Mouse (Mus musculus): ENCODE measurements at regions not wholly inside any gene's neighbourhood (a gene's known extent, or its start where the extent isn't known, plus 50 kb on each side); places are given as distances from the start of the nearest gene placed in this dataset.

- no peak overlapping the region for H3K27ac ChIP-seq (replicated peaks; ENCODE audit: low read depth, low read length)
These were observed 299.7 kb upstream of the Cd180 start for GRCm38 (mm10) chr13:102393662-102393970.

GRCm38 (mm10) chr13:102394057-102394456 lies 299.3 kb upstream of the Cd180 start:
- H3K27ac ChIP-seq (replicated peaks; ENCODE audit: low read depth, low read length) = no peak overlapping the region
- peaks cover 3% of the 10 kb centered on the region; the same call in 1 of the 2 replicates for H3K4me1 ChIP-seq (ENCODE audit: control insufficient read depth, insufficient read depth, insufficient read length, low read length)
- no peak overlapping the region for H3K4me3 ChIP-seq (ENCODE audit: insufficient read depth, low read depth, low read length)

More at GRCm38 (mm10) chr13:102393662-102393970, 299.7 kb upstream of the Cd180 start:
- Histone ChIP-seq H3K4me1 (ENCODE audit: control insufficient read depth, insufficient read depth, insufficient read length, low read length) (peaks cover 3% of the 10 kb centered on the region; the same call in 1 of the 2 replicates), H3K4me3 (ENCODE audit: insufficient read depth, low read depth, low read length) (no peak overlapping the region)

- no peak overlapping the region for H3K27ac ChIP-seq (replicated peaks; ENCODE audit: low read depth, low read length)
These were observed 295.9 kb upstream of the Cd180 start for GRCm38 (mm10) chr13:102397411-102397810.

GRCm38 (mm10) chr13:102411840-102412239 lies 281.5 kb upstream of the Cd180 start:
- H3K4me3 ChIP-seq (ENCODE audit: insufficient read depth, low read depth, low read length) = no peak overlapping the region
- H3K27ac ChIP-seq (replicated peaks; ENCODE audit: low read depth, low read length) = no peak overlapping the region
- H3K4me1 ChIP-seq (ENCODE audit: control insufficient read depth, insufficient read depth, insufficient read length, low read length) = no peaks in the 10 kb centered on the region

More at GRCm38 (mm10) chr13:102397411-102397810, 295.9 kb upstream of the Cd180 start:
- Histone ChIP-seq H3K4me3 (ENCODE audit: insufficient read depth, low read depth, low read length) (no peak overlapping the region), H3K4me1 (ENCODE audit: control insufficient read depth, insufficient read depth, insufficient read length, low read length) (peaks cover 3% of the 10 kb centered on the region; the same call in 1 of the 2 replicates)

- Histone ChIP-seq H3K4me3 (ENCODE audit: insufficient read depth, low read depth, low read length) (no peak overlapping the region), H3K27ac (replicated peaks; ENCODE audit: low read depth, low read length) (no peak overlapping the region)
These were observed 258.9 kb upstream of the Cd180 start for GRCm38 (mm10) chr13:102434372-102434954.

GRCm38 (mm10) chr13:102442676-102443075 lies 250.7 kb upstream of the Cd180 start:
- H3K4me3 ChIP-seq (ENCODE audit: insufficient read depth, low read depth, low read length) = no peak overlapping the region
- no peak overlapping the region for H3K27ac ChIP-seq (replicated peaks; ENCODE audit: low read depth, low read length)
- no peaks in the 10 kb centered on the region for H3K4me1 ChIP-seq (ENCODE audit: control insufficient read depth, insufficient read depth, insufficient read length, low read length)

More at GRCm38 (mm10) chr13:102434372-102434954, 258.9 kb upstream of the Cd180 start:
- no peaks in the 10 kb centered on the region for H3K4me1 ChIP-seq (ENCODE audit: control insufficient read depth, insufficient read depth, insufficient read length, low read length)

GRCm38 (mm10) chr13:102447310-102447709 lies 246.0 kb upstream of the Cd180 start:
- Histone ChIP-seq H3K4me1 (ENCODE audit: control insufficient read depth, insufficient read depth, insufficient read length, low read length) (no peaks in the 10 kb centered on the region), H3K27ac (replicated peaks; ENCODE audit: low read depth, low read length) (no peak overlapping the region)

GRCm38 (mm10) chr13:102449416-102450121 lies 243.8 kb upstream of the Cd180 start:
- Histone ChIP-seq H3K27ac (replicated peaks; ENCODE audit: low read depth, low read length) (no peak overlapping the region), H3K4me1 (ENCODE audit: control insufficient read depth, insufficient read depth, insufficient read length, low read length) (no peaks in the 10 kb centered on the region), H3K4me3 (ENCODE audit: insufficient read depth, low read depth, low read length) (no peak overlapping the region)

More at GRCm38 (mm10) chr13:102447310-102447709, 246.0 kb upstream of the Cd180 start:
- no peak overlapping the region for H3K4me3 ChIP-seq (ENCODE audit: insufficient read depth, low read depth, low read length)

GRCm38 (mm10) chr13:102451176-102451575 lies 242.2 kb upstream of the Cd180 start:
- Histone ChIP-seq H3K4me3 (ENCODE audit: insufficient read depth, low read depth, low read length) (no peak overlapping the region), H3K4me1 (ENCODE audit: control insufficient read depth, insufficient read depth, insufficient read length, low read length) (no peaks in the 10 kb centered on the region), H3K27ac (replicated peaks; ENCODE audit: low read depth, low read length) (no peak overlapping the region)

- Histone ChIP-seq H3K4me3 (ENCODE audit: insufficient read depth, low read depth, low read length) (no peak overlapping the region), H3K27ac (replicated peaks; ENCODE audit: low read depth, low read length) (no peak overlapping the region), H3K4me1 (ENCODE audit: control insufficient read depth, insufficient read depth, insufficient read length, low read length) (peaks cover 2% of the 10 kb centered on the region; the same call in 1 of the 2 replicates)
These were observed 234.6 kb upstream of the Cd180 start for GRCm38 (mm10) chr13:102458711-102459110.

GRCm38 (mm10) chr13:102463993-102464392 lies 229.4 kb upstream of the Cd180 start:
- Histone ChIP-seq H3K4me3 (ENCODE audit: insufficient read depth, low read depth, low read length) (no peak overlapping the region), H3K27ac (replicated peaks; ENCODE audit: low read depth, low read length) (no peak overlapping the region), H3K4me1 (ENCODE audit: control insufficient read depth, insufficient read depth, insufficient read length, low read length) (no peaks in the 10 kb centered on the region)

- H3K4me3 ChIP-seq (ENCODE audit: insufficient read depth, low read depth, low read length) = no peak overlapping the region
- no peak overlapping the region for H3K27ac ChIP-seq (replicated peaks; ENCODE audit: low read depth, low read length)
- no peaks in the 10 kb centered on the region for H3K4me1 ChIP-seq (ENCODE audit: control insufficient read depth, insufficient read depth, insufficient read length, low read length)
These were observed 211.5 kb upstream of the Cd180 start for GRCm38 (mm10) chr13:102481906-102482305.

GRCm38 (mm10) chr13:102482451-102482850 lies 210.9 kb upstream of the Cd180 start:
- Histone ChIP-seq H3K4me1 (ENCODE audit: control insufficient read depth, insufficient read depth, insufficient read length, low read length) (no peaks in the 10 kb centered on the region), H3K27ac (replicated peaks; ENCODE audit: low read depth, low read length) (no peak overlapping the region), H3K4me3 (ENCODE audit: insufficient read depth, low read depth, low read length) (no peak overlapping the region)

GRCm38 (mm10) chr13:102487416-102488097 lies 205.8 kb upstream of the Cd180 start:
- H3K27ac ChIP-seq (replicated peaks; ENCODE audit: low read depth, low read length) = no peak overlapping the region
- no peaks in the 10 kb centered on the region for H3K4me1 ChIP-seq (ENCODE audit: control insufficient read depth, insufficient read depth, insufficient read length, low read length)
- no peak overlapping the region for H3K4me3 ChIP-seq (ENCODE audit: insufficient read depth, low read depth, low read length)

GRCm38 (mm10) chr13:102491370-102491769 lies 202.0 kb upstream of the Cd180 start:
- Histone ChIP-seq H3K4me3 (ENCODE audit: insufficient read depth, low read depth, low read length) (no peak overlapping the region), H3K27ac (replicated peaks; ENCODE audit: low read depth, low read length) (no peak overlapping the region), H3K4me1 (ENCODE audit: control insufficient read depth, insufficient read depth, insufficient read length, low read length) (no peaks in the 10 kb centered on the region)

All from brown adipose tissue, adult 24 weeks (tissue).